8 mouse cellular contexts compared by ENCODE assay signal in the genomic region with DNA sequence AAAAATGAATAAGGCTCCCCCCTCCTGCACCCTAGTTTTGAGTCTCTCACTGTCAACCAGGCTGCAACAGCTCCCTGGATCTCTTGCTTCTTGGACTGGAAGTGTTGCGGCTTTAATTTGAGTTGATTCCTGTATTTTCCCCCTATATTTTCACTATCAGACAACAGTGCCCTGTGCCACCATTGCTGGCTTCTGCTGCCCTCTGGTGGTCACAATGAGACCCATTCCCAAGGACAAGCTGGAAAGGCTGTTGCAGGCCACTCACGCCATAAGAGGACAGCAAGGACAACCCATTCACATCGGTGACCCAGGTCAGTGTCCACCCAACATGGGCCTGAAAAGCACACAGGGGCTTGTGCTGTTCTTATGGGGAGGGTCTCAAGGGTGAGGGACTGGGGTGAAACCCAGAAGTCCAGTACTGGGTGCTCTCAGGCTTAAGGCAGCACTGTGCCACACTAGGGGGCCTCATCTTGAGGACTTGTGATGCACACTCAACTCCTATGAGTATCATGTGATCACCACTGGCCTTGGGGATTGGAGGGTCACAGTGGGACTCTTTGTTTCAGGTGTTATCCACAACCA.
DNase-seq lines count a peak whose midpoint lies in the region; ATAC-seq and TF ChIP-seq lines count a peak whose summit lies in the region.

No protein-coding gene starts in this region.

- peak; percentile 74 for DNase-seq in c-Kit-positive CD71-negative TER-119-negative erythroid progenitor cells, embryonic 14.5 days (ENCODE audit: low read depth)
- peak; percentile 83 to 87 for DNase-seq in heart, postnatal 36 days
- DNase-seq in layer of hippocampus, adult 18-20 months (ENCODE audit: low spot score in 2 of 2) = peak; percentile 63 to 89
- peak; percentile 76 for DNase-seq in ovary, postnatal 10 days (ENCODE audit: low spot score)
- peak; percentile 77 for DNase-seq in thymus, adult 2 months

- no peak overlapping the region for H3K4me2 ChIP-seq in forebrain, embryonic 12.5 days
- H3K4me2 ChIP-seq in lung, embryonic 16.5 days (ENCODE audit: low read depth, low read length) = no peak overlapping the region

- no peak overlapping the region for H3K9ac ChIP-seq in forebrain, embryonic 12.5 days
- H3K9ac ChIP-seq in lung, embryonic 16.5 days (ENCODE audit: low read length) = no peak overlapping the region

- intact Hi-C loops in heart, postnatal 36 days (cut with DNase I) = loop anchor here (1.0 to 10.0 kb wide), 6 partner anchors 69 to 667 kb away; no protein-coding TSS in a partner anchor

- H3K27me3 ChIP-seq in E14TG2a.4 (ENCODE audit: insufficient read depth, low read length) = no peaks in the 10 kb centered on the region
- H3K27me3 ChIP-seq in forebrain, embryonic 12.5 days = peaks cover 4% of the 10 kb centered on the region; the same call in 1 of the 2 replicates
- H3K27me3 ChIP-seq in lung, embryonic 16.5 days (ENCODE audit: control insufficient read depth, insufficient read depth, low read depth, low read length) = no peaks in the 10 kb centered on the region
- no peaks in the 10 kb centered on the region for H3K27me3 ChIP-seq in thymus, adult 2 months (ENCODE audit: control insufficient read depth, insufficient read depth, low read length)

- TF ChIP-seq POLR2A in thymus, adult 2 months (IDR thresholded peaks at IDR 0.05; ENCODE audit: control insufficient read depth, extremely low read depth, insufficient read depth, low read length, poor library complexity) = no peak

- peak; percentile 79 for ATAC-seq in forebrain, embryonic 12.5 days (ENCODE audit: low FRiP score)
- ATAC-seq in lung, embryonic 16.5 days (ENCODE audit: low read depth) = peak; percentile 80

- H3K4me1 ChIP-seq in E14TG2a.4 (replicated peaks; ENCODE audit: low read depth, low read length) = peaks cover 10% of the 10 kb centered on the region
- no peaks in the 10 kb centered on the region for H3K4me1 ChIP-seq in forebrain, embryonic 12.5 days
- no peaks in the 10 kb centered on the region for H3K4me1 ChIP-seq in lung, embryonic 16.5 days (replicated peaks; ENCODE audit: control insufficient read depth, insufficient read depth, low read length)
- H3K4me1 ChIP-seq in thymus, adult 2 months (replicated peaks; ENCODE audit: control insufficient read depth, insufficient read depth, low read length) = peaks cover 8% of the 10 kb centered on the region; the same call in 1 of the 2 replicates

- WGBS in forebrain, embryonic 12.5 days = 21% methylated on average over 3 of the region's 3 CpGs
- 13% methylated on average over 3 of the region's 3 CpGs for WGBS in lung, embryonic 16.5 days
- WGBS in thymus, adult 2 months = 18% methylated on average over 3 of the region's 3 CpGs

- H3K36me3 ChIP-seq in E14TG2a.4 (ENCODE audit: insufficient read depth, low read length) = no peaks in the 10 kb centered on the region
- H3K36me3 ChIP-seq in forebrain, embryonic 12.5 days (replicated peaks) = no peaks in the 10 kb centered on the region
- no peaks in the 10 kb centered on the region for H3K36me3 ChIP-seq in lung, embryonic 16.5 days (ENCODE audit: control insufficient read depth, insufficient read depth, low read length)
- H3K36me3 ChIP-seq in thymus, adult 2 months (ENCODE audit: control insufficient read depth, insufficient read depth, low read length) = no peaks in the 10 kb centered on the region

- peak; percentile 73 for TF ChIP-seq CTCF in E14TG2a.4 (conservative IDR thresholded peaks at IDR 0.05; ENCODE audit: low read length)
- TF ChIP-seq CTCF in thymus, adult 2 months (IDR thresholded peaks at IDR 0.05; ENCODE audit: borderline replicate concordance, control insufficient read depth, extremely low read depth, insufficient read depth, low read length, poor library complexity) = peak; percentile 81

- H3K27ac ChIP-seq in forebrain, embryonic 12.5 days = no peak overlapping the region
- no peak overlapping the region for H3K27ac ChIP-seq in lung, embryonic 16.5 days (ENCODE audit: low read length)
- H3K27ac ChIP-seq in thymus, adult 2 months (ENCODE audit: control insufficient read depth, insufficient read depth, low read length) = no peak overlapping the region

- no peak overlapping the region for H3K4me3 ChIP-seq in E14TG2a.4 (replicated peaks; ENCODE audit: low read length)
- H3K4me3 ChIP-seq in forebrain, embryonic 12.5 days (replicated peaks) = no peak overlapping the region
- no peak overlapping the region for H3K4me3 ChIP-seq in lung, embryonic 16.5 days (ENCODE audit: low read length)
- H3K4me3 ChIP-seq in thymus, adult 2 months (ENCODE audit: control insufficient read depth, insufficient read depth, low read length) = no peak overlapping the region

- no peaks in the 10 kb centered on the region for H3K9me3 ChIP-seq in E14TG2a.4 (ENCODE audit: low read length)
- H3K9me3 ChIP-seq in forebrain, embryonic 12.5 days = no peaks in the 10 kb centered on the region
- H3K9me3 ChIP-seq in lung, embryonic 16.5 days (ENCODE audit: control insufficient read depth, low read length) = no peaks in the 10 kb centered on the region
